Mouse (Mus musculus) E14TG2a.4 (cell line): Measurements from ENCODE around the gene Tent5c.

Source experiments
- CTCF ChIP-seq: conservative IDR thresholded peaks from 2 replicates; pipeline ENCODE4 v1.5.1; 2014; ENCODE audit warnings: low read length
- NANOG ChIP-seq: IDR thresholded peaks from 2 replicates; pipeline ENCODE4 v1.6.1; 2014; ENCODE audit warnings: borderline replicate concordance, low read length, mixed read lengths

GRCm38 (mm10) chr3:100436756-100437155 is 52.4 kb downstream of the Tent5c start:
- no peak for TF ChIP-seq CTCF
- TF ChIP-seq NANOG = no peak
